Mouse (Mus musculus): ENCODE data around the gene Olfr1328. TPM values are rescaled to one million over a fixed set of nuclear protein-coding genes. Genes with fewer than 3 reads are reported as not detected.

Olfr1328 gene
- total and polyA plus RNA-seq, 3 experiments = 1.2 to 1.5 (median 1.4) TPM

Other genes with a start within 250 kb of the Olfr1328 start
- gene Olfr1342, start 245.9 kb downstream of the Olfr1328 start, total RNA-seq (2012; rRNA removed) = not detected in 2 replicates
- not detected in 2 replicates for gene Olfr1342, start 245.9 kb downstream of the Olfr1328 start, total RNA-seq (2014; rRNA removed)
- not detected in 2 replicates for gene Olfr1342, start 245.9 kb downstream of the Olfr1328 start, polyA plus RNA-seq (2012; ENCODE audit: insufficient read length, low read depth)
- not detected in 2 replicates for gene Olfr1341, start 235.1 kb downstream of the Olfr1328 start, total RNA-seq (2012; rRNA removed)
- not detected in 2 replicates for gene Olfr1341, start 235.1 kb downstream of the Olfr1328 start, total RNA-seq (2014; rRNA removed)
- not detected in 2 replicates for gene Olfr1341, start 235.1 kb downstream of the Olfr1328 start, polyA plus RNA-seq (2012; ENCODE audit: insufficient read length, low read depth)
- not detected in 2 replicates for gene Olfr1340, start 218.5 kb downstream of the Olfr1328 start, total RNA-seq (2012; rRNA removed)
- not detected in 2 replicates for gene Olfr1340, start 218.5 kb downstream of the Olfr1328 start, total RNA-seq (2014; rRNA removed)
- gene Olfr1340, start 218.5 kb downstream of the Olfr1328 start, polyA plus RNA-seq (2012; ENCODE audit: insufficient read length, low read depth) = not detected in 2 replicates
- not detected in 2 replicates for gene Olfr1339, start 206.4 kb downstream of the Olfr1328 start, total RNA-seq (2012; rRNA removed)
- gene Olfr1339, start 206.4 kb downstream of the Olfr1328 start, total RNA-seq (2014; rRNA removed) = not detected in 2 replicates
- gene Olfr1339, start 206.4 kb downstream of the Olfr1328 start, polyA plus RNA-seq (2012; ENCODE audit: insufficient read length, low read depth) = not detected in 2 replicates
- gene Olfr1338, start 179.9 kb downstream of the Olfr1328 start, total RNA-seq (2012; rRNA removed) = 0.04 TPM in 1 of 2 replicates, not detected in the other
- gene Olfr1338, start 179.9 kb downstream of the Olfr1328 start, total RNA-seq (2014; rRNA removed) = not detected in 2 replicates
- gene Olfr1338, start 179.9 kb downstream of the Olfr1328 start, polyA plus RNA-seq (2012; ENCODE audit: insufficient read length, low read depth) = not detected in 2 replicates
- gene Olfr1337, start 156.0 kb downstream of the Olfr1328 start, total RNA-seq (2012; rRNA removed) = not detected in 2 replicates
- not detected in 2 replicates for gene Olfr1337, start 156.0 kb downstream of the Olfr1328 start, total RNA-seq (2014; rRNA removed)
- not detected in 2 replicates for gene Olfr1337, start 156.0 kb downstream of the Olfr1328 start, polyA plus RNA-seq (2012; ENCODE audit: insufficient read length, low read depth)
- gene Olfr1335, start 128.7 kb downstream of the Olfr1328 start, total RNA-seq (2012; rRNA removed) = not detected in 2 replicates
- not detected in 2 replicates for gene Olfr1335, start 128.7 kb downstream of the Olfr1328 start, total RNA-seq (2014; rRNA removed)
- not detected in 2 replicates for gene Olfr1335, start 128.7 kb downstream of the Olfr1328 start, polyA plus RNA-seq (2012; ENCODE audit: insufficient read length, low read depth)
- gene Olfr1333, start 102.3 kb downstream of the Olfr1328 start, total RNA-seq (2012; rRNA removed) = not detected in 2 replicates
- not detected in 2 replicates for gene Olfr1333, start 102.3 kb downstream of the Olfr1328 start, total RNA-seq (2014; rRNA removed)
- gene Olfr1333, start 102.3 kb downstream of the Olfr1328 start, polyA plus RNA-seq (2012; ENCODE audit: insufficient read length, low read depth) = not detected in 2 replicates
- 0.08 TPM in 1 of 2 replicates, not detected in the other for gene Olfr1331, start 74.0 kb downstream of the Olfr1328 start, total RNA-seq (2012; rRNA removed)
- not detected in 2 replicates for gene Olfr1331, start 74.0 kb downstream of the Olfr1328 start, total RNA-seq (2014; rRNA removed)
- gene Olfr1331, start 74.0 kb downstream of the Olfr1328 start, polyA plus RNA-seq (2012; ENCODE audit: insufficient read length, low read depth) = 0.12 and 0.26 TPM in 2 replicates
- gene Olfr1330, start 50.0 kb downstream of the Olfr1328 start, total RNA-seq (2012; rRNA removed) = 0.47 and 0.50 TPM in 2 replicates
- gene Olfr1330, start 50.0 kb downstream of the Olfr1328 start, total RNA-seq (2014; rRNA removed) = not detected in 2 replicates
- 2.5 and 3.0 TPM in 2 replicates for gene Olfr1330, start 50.0 kb downstream of the Olfr1328 start, polyA plus RNA-seq (2012; ENCODE audit: insufficient read length, low read depth)
- 0.25 and 0.34 TPM in 2 replicates for gene Olfr1329, start 21.1 kb downstream of the Olfr1328 start, total RNA-seq (2012; rRNA removed)
- not detected in 2 replicates for gene Olfr1329, start 21.1 kb downstream of the Olfr1328 start, total RNA-seq (2014; rRNA removed)
- gene Olfr1329, start 21.1 kb downstream of the Olfr1328 start, polyA plus RNA-seq (2012; ENCODE audit: insufficient read length, low read depth) = not detected in 2 replicates
- 0.34 and 0.46 TPM in 2 replicates for gene Lao1, start 23.0 kb upstream of the Olfr1328 start, total RNA-seq (2012; rRNA removed)
- not detected in 2 replicates for gene Lao1, start 23.0 kb upstream of the Olfr1328 start, total RNA-seq (2014; rRNA removed)
- 0.81 and 1.1 TPM in 2 replicates for gene Lao1, start 23.0 kb upstream of the Olfr1328 start, polyA plus RNA-seq (2012; ENCODE audit: insufficient read length, low read depth)
- gene Slc2a1, start 170.1 kb upstream of the Olfr1328 start, total RNA-seq (2012; rRNA removed) = 26.8 and 46.2 TPM in 2 replicates
- gene Slc2a1, start 170.1 kb upstream of the Olfr1328 start, total RNA-seq (2014; rRNA removed) = 55.3 and 64.9 TPM in 2 replicates
- 30.5 and 33.4 TPM in 2 replicates for gene Slc2a1, start 170.1 kb upstream of the Olfr1328 start, polyA plus RNA-seq (2012; ENCODE audit: insufficient read length, low read depth)
- gene Zfp691, start 235.6 kb upstream of the Olfr1328 start, total RNA-seq (2012; rRNA removed) = 4.6 and 4.7 TPM in 2 replicates
- gene Zfp691, start 235.6 kb upstream of the Olfr1328 start, total RNA-seq (2014; rRNA removed) = 2.3 and 3.2 TPM in 2 replicates
- gene Zfp691, start 235.6 kb upstream of the Olfr1328 start, polyA plus RNA-seq (2012; ENCODE audit: insufficient read length, low read depth) = 3.8 and 4.0 TPM in 2 replicates

Measured in CH12.LX (cell line).